Mouse (Mus musculus): Measurements from ENCODE around the gene Wfdc1.

Wfdc1 gene

DNA sequence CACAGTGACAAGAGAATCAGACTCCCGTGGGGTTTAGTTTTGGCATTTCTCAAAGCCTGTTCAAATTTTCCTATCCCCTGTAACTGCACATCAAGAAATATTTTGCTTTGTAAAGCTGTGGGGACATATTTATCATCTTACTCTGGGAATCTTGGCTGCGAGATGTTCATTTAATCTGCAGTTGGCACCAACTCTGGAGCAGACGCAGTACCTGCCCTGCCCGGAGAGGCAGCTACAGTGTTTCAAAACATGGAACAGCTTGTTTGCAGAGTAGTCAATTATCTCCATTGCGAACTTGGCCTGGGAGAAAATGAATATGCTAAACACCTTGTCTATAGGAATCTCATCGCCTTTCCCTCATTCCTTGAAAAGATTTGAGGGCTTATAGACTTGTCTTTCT, 27.9 kb upstream of the Wfdc1 start:
- no peak for DNase-seq (ENCODE audit: low read depth, low spot score)

DNA sequence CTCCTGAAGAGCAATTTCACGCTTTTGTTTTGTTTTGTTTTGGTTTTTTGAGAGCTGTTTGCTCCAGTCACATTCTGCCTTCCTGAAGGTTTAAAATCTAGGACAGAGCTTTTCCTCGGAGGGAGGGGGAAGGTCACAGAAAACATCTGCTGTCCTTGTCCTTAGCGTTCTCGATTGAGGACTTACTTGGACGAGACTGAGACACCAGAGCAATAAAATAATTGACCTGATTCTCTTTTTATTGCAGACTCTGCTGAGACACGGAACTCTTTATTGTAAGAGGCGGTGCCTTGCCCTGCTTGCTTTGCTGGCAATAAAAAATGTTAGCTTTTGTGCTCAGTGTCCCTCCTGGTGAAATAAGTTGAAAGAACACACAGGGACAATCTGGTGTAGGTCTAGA, 26.4 kb upstream of the Wfdc1 start:
- no peak for DNase-seq (ENCODE audit: low read depth, low spot score)

DNA sequence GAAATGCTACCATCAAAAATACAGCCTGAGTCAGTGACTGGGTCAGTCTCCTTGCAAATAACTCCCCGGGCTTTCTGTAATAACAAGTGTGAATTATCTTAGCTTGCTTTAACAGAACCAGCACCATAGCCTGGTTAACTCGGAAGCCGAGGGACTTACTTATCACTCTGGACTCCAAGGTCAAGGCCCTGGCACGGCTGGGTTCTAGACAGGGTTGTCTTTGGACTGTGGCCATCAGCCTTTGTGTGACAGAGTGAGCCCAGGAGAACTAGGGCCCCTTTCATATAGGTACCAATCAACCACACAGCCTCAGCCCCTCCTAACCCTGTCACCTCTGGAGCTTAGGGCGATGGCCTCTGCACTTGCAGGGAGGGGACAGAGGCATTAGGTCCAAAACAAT, 25.1 kb upstream of the Wfdc1 start:
- no peak for DNase-seq (ENCODE audit: low read depth, low spot score)

DNA sequence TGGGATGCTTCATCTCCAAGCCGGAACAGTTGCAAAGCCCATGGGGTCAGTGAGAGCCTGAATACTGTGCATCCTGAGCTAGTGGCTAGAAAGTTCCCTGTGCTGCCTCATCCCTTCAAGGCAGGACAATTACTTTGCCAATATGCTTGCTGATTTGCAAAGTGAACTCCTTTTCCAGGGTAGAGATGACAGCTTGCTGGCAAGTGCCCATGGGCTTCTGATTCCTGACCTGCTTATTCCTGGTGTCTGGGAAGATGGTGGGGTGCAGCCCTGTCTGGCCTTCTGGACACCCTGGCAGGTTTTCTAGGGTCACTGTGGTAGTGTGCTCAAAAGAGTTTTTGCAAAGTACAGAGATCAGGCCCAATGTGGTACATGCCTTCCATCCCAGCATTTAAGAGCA, 23.2 kb upstream of the Wfdc1 start:
- no peak for DNase-seq (ENCODE audit: low read depth, low spot score)

DNA sequence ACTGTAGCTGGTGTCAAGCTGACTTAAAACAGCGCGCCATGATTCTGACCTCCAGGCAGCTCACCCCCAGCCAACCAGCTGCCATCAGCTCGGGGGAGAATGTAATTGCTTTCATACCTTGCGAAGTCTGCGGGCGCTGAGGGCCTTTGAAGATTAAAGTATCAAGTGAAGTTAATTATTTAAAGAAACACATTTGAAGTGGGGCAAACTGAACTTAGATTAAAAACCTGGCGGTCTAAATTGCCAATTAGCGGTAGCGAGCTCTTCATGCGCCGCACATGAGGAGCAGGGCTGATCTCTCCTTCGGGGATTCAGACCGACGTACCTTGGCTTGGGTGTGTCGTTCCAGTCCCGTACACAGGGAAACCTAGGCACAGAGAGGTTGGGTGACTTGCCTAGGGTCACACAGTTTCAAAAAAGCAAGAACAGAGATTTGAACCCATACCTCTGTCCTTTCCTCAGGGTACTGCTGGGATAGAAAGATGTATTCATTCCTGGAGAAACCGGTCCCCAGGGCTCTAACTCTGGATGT, 21.7 kb upstream of the Wfdc1 start:
- DNase-seq (ENCODE audit: low read depth, low spot score) = no peak

DNA sequence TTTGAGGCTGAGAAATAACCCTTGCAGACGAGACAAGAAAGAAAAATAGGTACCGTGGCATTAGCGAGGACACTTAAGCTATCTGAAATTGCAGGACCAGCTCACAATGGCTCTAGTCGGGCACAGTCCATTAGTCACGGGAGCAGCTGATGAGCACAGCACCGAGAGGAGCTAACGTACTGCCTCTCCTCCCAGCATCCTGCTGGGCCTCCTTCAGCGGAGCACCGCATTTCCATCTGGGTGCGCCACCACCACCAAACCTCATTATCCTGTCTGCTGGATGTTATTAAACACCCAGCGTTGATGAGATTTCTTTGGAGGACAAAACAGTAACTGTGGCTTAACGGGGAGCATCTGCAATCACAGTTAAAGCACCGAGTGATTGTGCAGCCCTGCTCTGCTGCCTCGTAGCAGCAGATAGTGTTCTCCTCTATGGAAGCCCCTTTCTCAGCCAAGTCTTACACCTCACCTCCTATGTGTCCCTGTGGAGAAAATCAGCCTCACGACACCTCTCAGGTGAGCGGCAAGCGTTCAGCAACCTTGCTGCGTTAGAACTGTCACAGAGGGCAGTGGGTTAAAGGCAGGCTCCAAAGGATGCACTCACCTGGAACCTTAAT, 21.1 kb upstream of the Wfdc1 start:
- no peak for DNase-seq (ENCODE audit: low read depth, low spot score)

DNA sequence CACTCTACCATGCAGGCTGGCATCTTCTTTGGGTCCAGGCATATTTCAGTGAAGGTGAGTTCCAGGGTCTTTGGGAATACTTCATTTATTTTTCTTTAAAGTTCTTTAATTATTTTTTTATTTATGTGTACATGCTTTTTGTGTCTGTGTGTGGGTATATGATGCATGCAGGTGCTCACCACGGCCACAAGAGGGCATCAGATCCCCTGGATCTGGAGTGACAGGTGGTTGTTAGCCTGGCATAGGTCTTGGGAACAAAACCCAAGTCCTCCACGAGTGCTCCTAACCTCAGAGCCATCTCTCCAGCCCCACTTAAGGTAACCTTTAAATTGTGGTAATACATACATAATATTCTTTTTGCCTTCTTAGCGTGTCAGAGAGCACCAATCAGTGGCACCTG, 20.0 kb upstream of the Wfdc1 start:
- DNase-seq (ENCODE audit: low read depth, low spot score) = peak; percentile 70

DNA sequence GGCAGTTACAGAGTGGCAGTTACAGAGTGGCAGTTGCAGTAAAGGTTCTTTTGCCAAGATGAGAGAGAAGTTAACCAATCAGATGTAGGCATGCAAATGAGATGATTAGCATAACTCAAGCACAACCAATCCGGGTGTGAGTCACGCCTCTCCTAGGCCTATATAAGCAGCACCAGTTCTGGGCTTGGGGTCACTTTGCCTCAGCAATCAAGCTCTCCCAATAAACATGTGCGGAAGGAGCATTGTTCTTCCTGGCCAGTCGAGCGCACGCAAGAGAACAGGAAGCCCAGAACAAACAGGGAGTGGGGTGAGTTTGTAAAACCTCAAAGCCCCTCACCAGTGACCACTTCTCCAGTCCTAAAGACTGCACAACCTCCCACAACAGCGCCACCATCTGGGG, 19.3 kb upstream of the Wfdc1 start:
- peak; percentile 33 for DNase-seq (ENCODE audit: low read depth, low spot score)

DNA sequence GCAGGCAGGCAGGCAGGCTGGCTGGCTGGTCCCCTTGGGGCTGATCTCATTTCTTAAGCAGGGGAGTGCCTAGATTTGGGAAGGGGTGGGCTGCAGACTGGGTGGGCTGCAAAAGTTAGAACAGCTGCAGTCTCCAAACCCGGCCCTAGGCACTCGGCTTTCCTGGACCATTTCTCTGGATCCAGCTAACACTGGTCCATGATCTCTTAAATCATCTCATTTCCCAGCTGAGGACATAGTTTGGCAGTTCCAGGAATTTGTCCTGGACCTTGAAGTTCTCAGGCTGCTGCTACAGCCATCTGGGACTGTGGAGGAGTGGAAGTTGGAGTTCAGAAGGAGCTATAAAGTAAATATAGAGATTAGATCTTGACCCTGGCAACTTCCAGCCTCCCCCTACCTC, 14.8 kb upstream of the Wfdc1 start:
- no peak for DNase-seq (ENCODE audit: low read depth, low spot score)

DNA sequence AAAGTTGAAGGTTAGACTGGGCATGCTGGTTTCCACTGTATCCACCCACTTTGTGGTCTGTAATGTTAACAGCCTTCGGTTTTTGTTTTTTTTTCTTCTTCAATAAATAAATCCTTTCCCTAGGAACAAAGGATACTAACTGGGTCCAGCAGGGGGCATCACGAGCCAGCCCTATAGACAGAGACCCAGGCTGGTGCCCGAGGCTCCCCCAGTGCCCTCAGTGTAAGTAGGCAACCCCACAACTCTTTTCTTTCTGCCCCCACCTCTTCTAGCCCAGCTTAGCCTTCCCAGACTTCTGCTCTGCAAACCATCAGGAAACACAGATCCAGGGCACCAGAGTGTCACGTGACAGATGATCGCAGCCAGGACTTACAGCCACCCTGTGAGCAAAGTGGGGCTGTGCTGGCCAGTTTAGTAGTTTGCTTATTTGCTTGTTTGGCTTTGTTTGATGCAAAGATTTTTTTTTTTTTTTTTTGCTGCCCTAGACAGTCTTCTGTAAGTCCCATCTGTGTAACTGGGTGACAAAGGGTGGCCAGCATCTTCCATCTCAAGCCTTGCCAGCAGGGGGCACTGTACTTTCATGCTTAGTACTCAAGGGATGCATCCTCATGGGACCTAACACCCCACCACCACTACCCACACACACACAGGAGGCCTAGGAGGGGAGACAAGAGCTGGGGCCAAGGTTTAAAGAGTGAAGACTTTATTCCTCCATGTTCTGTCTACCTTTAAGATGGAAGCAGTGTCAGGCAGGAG, 9.3 kb upstream of the Wfdc1 start:
- DNase-seq (ENCODE audit: low read depth, low spot score) = peak; percentile 74

DNA sequence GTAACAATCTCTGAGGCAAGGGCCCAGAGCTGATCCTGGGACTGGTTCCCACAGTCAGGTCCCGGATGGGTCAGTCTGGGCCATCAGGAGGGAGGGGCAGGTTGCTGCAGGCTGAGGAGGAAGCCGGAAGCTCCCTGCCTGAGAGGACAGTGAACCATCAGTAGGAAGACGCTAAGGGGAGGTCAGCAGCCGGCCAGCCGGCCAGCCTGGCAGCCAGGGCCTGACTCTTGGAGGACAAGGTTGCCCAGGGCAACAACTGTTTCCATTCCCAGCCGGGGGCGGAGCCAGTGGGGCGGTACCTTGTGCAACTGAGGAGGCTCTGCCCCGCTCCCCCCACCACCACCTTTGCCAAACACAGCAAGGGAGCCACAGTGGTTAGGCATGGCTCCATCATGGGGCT, 5.1 kb upstream of the Wfdc1 start:
- peak; percentile 42 for DNase-seq (ENCODE audit: low read depth, low spot score)

DNA sequence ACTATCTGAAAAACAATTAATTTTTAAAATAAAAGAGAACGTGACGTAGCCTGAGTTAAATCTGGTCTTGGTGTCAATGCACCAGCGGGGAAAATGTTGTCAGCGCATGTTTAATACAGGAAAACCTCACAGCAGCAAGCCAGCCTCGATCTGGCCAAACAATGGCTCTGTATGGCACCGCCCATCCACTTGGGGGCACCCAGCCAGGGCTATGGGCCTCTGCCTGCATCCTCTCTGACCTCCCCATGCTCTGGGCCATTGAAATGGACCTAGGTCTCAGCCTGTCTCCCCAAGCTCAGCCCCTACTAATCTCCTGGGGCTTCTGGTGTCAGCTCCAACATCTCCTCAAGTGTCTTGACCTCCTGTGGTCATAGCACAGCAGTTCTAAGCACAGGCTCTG, 4.3 kb upstream of the Wfdc1 start:
- DNase-seq (ENCODE audit: low read depth, low spot score) = no peak

DNA sequence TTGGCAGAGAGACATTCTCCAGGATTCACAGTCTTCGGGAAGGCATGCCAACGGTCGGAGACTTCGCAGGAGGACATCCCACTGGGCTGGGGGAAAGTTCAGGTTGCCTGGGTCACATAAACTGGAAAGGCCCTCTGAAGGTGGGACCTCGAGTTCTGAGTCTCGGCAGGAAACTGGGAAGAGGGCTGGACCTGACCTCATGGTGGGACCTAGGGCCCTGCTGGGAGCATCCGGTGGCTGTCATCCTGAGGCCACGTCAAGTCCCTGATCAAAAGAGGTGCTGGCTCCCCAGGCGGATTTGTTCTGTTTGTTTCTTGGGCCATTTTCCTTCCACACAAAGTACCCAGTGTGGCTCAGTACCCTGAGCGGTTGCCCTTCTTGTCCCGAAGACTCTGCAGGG, 2.7 kb upstream of the Wfdc1 start:
- no peak for DNase-seq (ENCODE audit: low read depth, low spot score)

DNA sequence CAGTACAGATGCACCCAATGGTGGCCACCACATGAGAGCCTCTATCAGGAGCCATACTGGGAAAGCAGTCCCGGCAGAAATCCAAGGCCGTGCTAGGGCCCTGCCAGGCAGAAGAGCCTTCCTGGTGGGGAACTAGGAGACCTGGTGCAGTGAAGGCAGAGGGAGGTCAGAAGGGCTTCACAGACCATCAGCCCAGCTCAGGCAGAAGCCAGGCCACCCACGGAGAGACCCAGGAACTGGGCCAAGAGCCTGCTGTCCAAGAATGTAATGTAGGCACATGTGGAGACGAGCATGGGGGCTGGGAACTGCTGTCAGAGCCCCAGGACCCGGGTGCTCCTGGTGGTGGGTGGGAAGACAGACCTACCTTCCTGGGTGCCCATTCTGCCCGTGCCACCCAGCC, 895 bp upstream of the Wfdc1 start:
- no peak for DNase-seq (ENCODE audit: low read depth, low spot score)

DNA sequence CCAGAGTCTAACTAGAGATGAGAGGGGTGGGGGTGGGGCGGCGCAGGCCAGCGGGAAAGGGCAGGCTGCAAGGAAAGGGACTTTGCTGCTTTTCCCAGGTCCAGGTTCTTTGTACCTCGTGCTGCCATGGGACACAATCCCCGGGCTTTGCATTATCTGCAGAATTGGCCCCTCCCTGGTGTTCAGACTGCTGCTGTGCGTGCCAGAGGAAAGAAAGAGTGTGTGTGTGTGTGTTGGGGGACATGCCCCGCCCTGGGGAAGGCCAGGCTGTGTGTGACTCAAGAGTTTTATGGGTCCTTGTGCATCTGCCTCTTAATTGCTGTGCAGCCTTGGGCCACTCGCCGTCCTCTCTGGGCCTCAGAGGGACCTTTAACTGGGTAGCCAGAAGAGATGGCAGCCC, 2.3 kb downstream of the Wfdc1 start:
- DNase-seq (ENCODE audit: low read depth, low spot score) = no peak

DNA sequence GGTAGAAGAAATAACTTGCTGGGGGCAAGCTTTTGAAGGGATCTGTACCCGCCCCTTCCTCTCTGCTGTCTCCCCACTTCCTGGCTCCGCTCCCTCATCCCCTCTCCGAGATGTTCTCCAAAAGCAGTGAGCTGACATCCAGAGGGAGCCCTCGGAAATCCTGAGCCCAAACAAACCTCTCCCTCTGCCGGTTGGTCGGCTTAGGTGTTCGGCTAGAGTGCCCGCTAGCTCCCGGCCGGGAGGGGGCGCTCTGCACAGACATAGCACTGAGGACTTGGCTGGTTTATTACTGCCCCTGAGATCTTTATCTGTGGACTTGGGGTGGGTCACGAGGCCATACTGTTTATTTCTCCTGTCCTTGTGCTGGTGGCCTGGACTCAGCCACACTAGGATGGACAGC, 3.1 kb downstream of the Wfdc1 start:
- DNase-seq (ENCODE audit: low read depth, low spot score) = peak; percentile 88

DNA sequence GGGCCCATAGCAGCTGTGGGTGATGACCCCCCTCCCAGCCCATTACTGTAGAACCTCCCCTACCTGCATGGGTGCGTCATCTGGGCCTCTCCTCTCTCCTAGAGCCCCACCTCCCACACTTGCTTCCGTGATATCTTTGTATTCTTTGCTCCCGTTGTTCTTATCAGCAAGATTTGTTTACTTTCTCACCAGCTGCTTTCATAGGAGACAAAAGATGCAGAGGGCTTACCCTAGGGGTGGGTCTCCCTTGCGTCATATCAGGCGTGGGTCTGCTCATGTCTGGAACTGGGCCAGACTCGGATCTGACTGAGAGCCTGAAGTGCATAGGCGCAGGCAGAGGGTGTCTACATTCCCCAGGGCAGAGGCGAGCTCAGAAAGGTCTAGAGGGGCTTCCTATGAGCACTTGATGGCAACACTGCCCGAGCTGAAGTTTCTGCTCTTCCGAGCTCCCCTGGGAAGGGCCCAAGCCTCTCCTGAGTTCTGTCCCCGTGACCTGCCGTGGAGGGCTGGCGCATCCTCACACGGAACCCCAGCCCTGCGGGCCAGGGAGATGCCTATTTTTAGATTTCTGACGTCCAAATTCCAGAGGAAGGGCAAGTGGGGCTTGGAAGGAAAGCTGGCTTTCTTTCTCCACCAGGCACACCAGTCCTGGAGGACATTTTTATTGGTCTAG, 4.4 kb downstream of the Wfdc1 start:
- peak; percentile 36 for DNase-seq (ENCODE audit: low read depth, low spot score)

DNA sequence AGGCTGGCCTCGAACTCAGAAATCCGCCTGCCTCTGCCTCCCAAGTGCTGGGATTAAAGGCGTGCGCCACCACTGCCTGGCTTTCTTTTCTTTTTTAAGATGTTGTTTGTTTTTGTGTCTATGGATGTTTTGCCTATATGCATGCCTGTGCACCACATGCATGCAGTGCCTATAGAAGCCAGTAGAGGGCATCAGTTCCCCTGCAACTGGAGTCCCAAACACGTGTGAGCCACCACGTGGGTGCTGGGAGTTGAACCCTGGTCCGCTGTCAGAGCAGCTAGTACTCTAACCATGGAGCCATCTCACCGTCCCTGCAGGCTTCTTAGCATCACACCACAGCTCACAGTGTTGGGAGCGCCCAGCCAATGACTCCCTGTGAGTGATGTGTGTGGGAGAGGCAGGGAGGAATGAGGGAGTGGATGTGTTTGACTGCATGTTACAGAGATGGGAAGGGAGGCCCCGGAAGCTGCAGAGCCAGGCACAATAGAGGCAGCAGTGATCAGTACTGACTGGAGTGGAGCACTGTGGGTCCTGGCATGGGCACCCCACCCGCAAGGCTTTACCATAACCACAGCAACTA, 7.9 kb downstream of the Wfdc1 start:
- DNase-seq (ENCODE audit: low read depth, low spot score) = peak; percentile 90

DNA sequence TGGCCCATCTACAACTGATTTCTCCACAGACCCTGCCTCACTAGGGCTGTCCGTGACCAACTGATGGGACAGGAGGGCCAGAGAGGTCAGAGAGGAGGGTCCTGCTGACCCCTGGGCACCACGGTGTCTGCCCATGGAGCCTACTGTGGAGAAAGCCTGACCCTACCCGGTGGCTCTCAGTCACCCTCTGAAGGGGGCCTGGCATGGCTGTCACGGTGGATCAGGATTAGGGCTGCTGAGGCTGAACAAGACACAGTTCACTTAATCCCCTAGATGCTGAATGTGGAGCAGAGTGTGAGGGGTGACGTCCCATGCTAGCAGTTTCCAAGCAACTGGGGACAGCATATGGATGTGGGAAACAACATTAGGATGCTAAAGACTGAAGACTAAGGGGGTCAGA, 9.3 kb downstream of the Wfdc1 start:
- no peak for DNase-seq (ENCODE audit: low read depth, low spot score)

DNA sequence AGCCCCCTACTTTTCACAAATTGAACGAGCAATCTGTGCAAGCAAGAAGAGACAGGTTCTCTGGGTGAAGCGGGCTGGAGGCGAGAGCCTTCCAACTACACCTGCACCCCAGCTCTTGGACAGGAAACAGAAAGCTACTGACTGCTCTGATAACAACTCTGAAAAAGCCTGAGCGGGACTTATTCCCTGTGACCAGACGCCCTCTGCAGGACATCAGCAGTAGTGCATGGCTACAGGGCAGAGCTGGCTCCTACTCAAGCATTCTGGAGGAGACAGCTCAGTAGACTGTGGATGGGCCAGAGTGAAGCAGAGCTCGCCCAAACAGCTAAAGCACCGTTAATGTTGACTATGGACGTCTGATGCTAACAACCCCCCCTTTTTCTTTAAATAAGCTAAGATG, 10.2 kb downstream of the Wfdc1 start:
- DNase-seq (ENCODE audit: low read depth, low spot score) = peak; percentile 93

DNA sequence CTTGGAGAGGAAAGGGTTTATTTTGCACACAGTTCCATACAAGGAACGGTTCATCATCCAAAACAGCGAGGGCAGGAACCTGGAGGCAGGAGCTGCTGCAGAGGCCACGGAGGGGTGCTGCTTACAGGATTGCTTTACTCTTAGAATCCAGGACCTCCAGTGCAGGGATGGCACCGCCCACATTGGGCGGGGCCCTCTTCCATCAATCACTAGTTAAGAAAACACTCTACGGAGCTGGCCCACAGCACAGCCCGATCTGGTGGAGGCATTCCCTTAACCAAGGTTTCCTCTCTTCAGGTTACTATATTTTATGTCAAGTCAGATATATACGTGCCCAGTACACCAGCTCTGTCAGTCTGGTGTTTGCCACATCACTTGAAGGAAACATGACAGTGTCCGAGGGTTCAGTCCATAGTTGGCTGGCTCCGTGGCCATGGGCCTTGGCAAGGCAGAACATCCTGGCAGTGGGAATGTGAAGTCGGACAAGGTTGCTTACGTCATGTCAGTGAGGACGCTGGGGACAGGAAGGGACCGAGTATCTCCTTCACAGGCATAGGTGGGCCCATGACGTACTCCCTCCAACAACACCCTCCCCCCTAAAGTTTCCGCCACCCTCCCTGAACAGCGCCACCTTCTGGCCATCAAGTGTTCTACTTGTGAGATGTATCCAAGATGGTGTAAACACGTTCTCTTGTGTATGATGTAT, 12.1 kb downstream of the Wfdc1 start:
- peak; percentile 92 for DNase-seq (ENCODE audit: low read depth, low spot score)

DNA sequence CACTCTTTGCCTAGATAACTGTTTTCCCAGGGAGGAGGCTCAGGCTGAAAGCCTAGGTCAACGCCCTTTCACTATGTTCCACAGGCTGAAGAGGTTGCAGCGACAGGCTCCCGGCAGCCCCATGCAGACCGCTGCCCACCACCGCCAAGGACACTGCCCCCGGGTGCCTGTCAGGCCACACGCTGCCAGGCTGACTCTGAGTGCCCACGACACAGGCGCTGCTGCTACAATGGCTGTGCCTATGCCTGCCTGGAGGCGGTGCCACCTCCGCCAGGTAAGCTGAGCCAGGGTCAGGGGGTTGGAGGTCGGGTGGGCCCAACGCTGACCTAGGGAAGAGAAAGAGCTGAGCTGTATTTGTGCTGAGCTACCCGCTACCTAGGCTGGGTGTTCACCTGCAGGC, 13.0 kb downstream of the Wfdc1 start:
- DNase-seq (ENCODE audit: low read depth, low spot score) = no peak

Data from ZHBTc4 (cell line).